ENCODE assay signal across 10 mouse cellular contexts in the genomic region with DNA sequence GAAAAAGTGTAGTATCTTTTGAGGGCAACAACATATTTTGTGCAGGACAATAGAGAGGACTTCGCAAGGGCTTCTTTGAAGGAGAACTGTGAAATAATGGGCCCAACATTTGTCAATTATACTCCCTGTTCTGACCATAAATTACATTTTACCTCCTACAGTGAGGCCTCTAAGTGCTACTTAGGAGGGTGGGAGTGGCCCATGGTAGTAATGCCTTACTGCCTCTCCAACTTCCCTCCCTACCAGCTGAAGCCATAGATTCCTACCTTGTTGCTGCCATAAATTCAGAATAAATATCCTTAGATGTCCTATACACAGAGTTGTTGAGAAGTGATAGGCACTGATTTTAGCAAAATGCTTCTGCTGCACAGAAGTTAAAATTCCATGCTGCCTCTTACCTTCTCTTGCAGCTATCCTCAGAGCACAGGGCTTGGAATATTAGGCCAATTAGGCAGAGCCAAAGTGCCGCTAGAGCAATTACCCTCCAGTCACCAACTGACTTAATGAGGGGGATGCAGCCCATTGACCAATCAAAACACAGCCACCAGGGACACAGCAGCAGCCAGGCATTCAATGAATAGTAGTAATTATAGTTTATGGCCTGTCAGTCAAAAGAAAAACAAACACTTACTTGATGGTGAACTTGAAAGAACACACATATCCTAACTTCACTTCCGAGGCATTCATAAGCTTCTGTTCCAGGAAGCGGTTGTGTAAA. TPM values are rescaled to one million over a fixed set of nuclear protein-coding genes. Genes with fewer than 3 reads are reported as not detected.
A peak's percentile ranks its signal among the peaks of the same experiment; 100 is the strongest.
DNase-seq lines count a peak whose midpoint lies in the region; ATAC-seq and TF ChIP-seq lines count a peak whose summit lies in the region.
"Had no signal": no experiment of that assay in that cellular context is flagged by ENCODE, and none has a peak within 500 bp of the region (broad histone marks: within the 10 kb centered on the region; RNA-seq: fewer than 3 reads in every experiment).

No protein-coding gene starts in this region.

- H3K4me1 ChIP-seq in hindbrain, embryonic 12.5 days = no peaks in the 10 kb centered on the region
- no peaks in the 10 kb centered on the region for H3K4me1 ChIP-seq in hindbrain, postnatal 0 days (ENCODE audit: insufficient read depth, low read length)
- H3K4me1 ChIP-seq: liver, embryonic 15.5 days had no signal

- H3K9ac ChIP-seq in hindbrain, embryonic 12.5 days = no peak overlapping the region
- H3K9ac ChIP-seq in hindbrain, postnatal 0 days (replicated peaks; ENCODE audit: low read length) = no peak overlapping the region
- H3K9ac ChIP-seq: hindbrain, embryonic 13.5 days; liver, embryonic 15.5 days had no signal

- no peak for TF ChIP-seq CTCF in hindbrain, postnatal 0 days (IDR thresholded peaks at IDR 0.05; ENCODE audit: low read depth)

- peak; percentile 88 for ATAC-seq in hindbrain, embryonic 12.5 days (ENCODE audit: low FRiP score)
- ATAC-seq in hindbrain, postnatal 0 days = no peak

- no peak for DNase-seq in hindbrain, postnatal 0 days (ENCODE audit: low spot score)
- peak; percentile 39 to 59 for DNase-seq in right cerebral cortex, postnatal 10 days (ENCODE audit: low spot score in 2 of 2)
- DNase-seq in right cerebral cortex, adult 18-20 months = no peak
- peak; percentile 6 for DNase-seq in kidney, postnatal 14 days
- peak; percentile 90 for DNase-seq in retina, postnatal 1 day
- no peak for DNase-seq in gastrocnemius, postnatal 4 days (ENCODE audit: low spot score in 2 of 2)
- no peak for DNase-seq in cerebellum, postnatal 14 days

- 62% methylated on average over 4 of the region's 4 CpGs for WGBS in hindbrain, embryonic 12.5 days
- WGBS in hindbrain, postnatal 0 days = 58% methylated on average over 4 of the region's 4 CpGs

- peaks cover 28% of the 10 kb centered on the region for H3K36me3 ChIP-seq in hindbrain, embryonic 12.5 days
- H3K36me3 ChIP-seq in hindbrain, postnatal 0 days (ENCODE audit: insufficient read depth, low read length) = peaks cover 6% of the 10 kb centered on the region; the same call in 1 of the 2 replicates
- H3K36me3 ChIP-seq: liver, embryonic 15.5 days had no signal

- H3K4me2 ChIP-seq in hindbrain, embryonic 12.5 days (replicated peaks) = no peak overlapping the region
- H3K4me2 ChIP-seq in hindbrain, postnatal 0 days (ENCODE audit: low read depth, low read length) = no peak overlapping the region
- H3K4me2 ChIP-seq: hindbrain, embryonic 13.5 days; liver, embryonic 15.5 days had no signal

- no peaks in the 10 kb centered on the region for H3K9me3 ChIP-seq in hindbrain, embryonic 12.5 days (replicated peaks)
- no peaks in the 10 kb centered on the region for H3K9me3 ChIP-seq in hindbrain, postnatal 0 days (ENCODE audit: low read length)
- H3K9me3 ChIP-seq: liver, embryonic 15.5 days had no signal

- no peaks in the 10 kb centered on the region for H3K27me3 ChIP-seq in hindbrain, embryonic 12.5 days
- H3K27me3 ChIP-seq in hindbrain, postnatal 0 days (ENCODE audit: insufficient read depth, low read length) = no peaks in the 10 kb centered on the region
- H3K27me3 ChIP-seq: hindbrain, embryonic 13.5 days; liver, embryonic 15.5 days had no signal

- H3K4me3 ChIP-seq in hindbrain, embryonic 12.5 days = no peak overlapping the region
- H3K4me3 ChIP-seq in hindbrain, postnatal 0 days (ENCODE audit: low read length) = no peak overlapping the region
- H3K4me3 ChIP-seq: hindbrain, embryonic 13.5 days; liver, embryonic 15.5 days had no signal

- no peak overlapping the region for H3K27ac ChIP-seq in hindbrain, embryonic 12.5 days
- H3K27ac ChIP-seq in hindbrain, postnatal 0 days = no peak overlapping the region
- H3K27ac ChIP-seq: hindbrain, embryonic 13.5 days; liver, embryonic 15.5 days had no signal

RNA-seq across cellular contexts. Expression of gene Ggact, which starts 29.4 kb away (rescaled TPM):
- polyA plus RNA-seq in hindbrain, embryonic 12.5 days (2016; fragmentation: Nextera tagmentation; extraction: Ambion mirVana) = 7.7 and 8.6 TPM in 2 replicates
- 18.4 and 36.5 TPM in 2 replicates for total RNA-seq in hindbrain, postnatal 0 days (2014; rRNA removed)
- 27.9 and 29.1 TPM in 2 replicates for polyA plus RNA-seq in hindbrain, postnatal 0 days (2015; fragmentation: Nextera tagmentation; extraction: Ambion mirVana)
- 1 to 10 TPM; 7.5 to 9.4 TPM for total RNA-seq in gastrocnemius, postnatal 4 days (2021)

RNA-seq across cellular contexts. Expression of gene Tmtc4, which starts 40.9 kb away (rescaled TPM):
- 49.4 and 51.3 TPM in 2 replicates for polyA plus RNA-seq in hindbrain, embryonic 12.5 days (2016; fragmentation: Nextera tagmentation; extraction: Ambion mirVana)
- total RNA-seq in hindbrain, postnatal 0 days (2014; rRNA removed) = 27.6 and 105 TPM in 2 replicates
- 30.4 and 31.1 TPM in 2 replicates for polyA plus RNA-seq in hindbrain, postnatal 0 days (2015; fragmentation: Nextera tagmentation; extraction: Ambion mirVana)
- 10 to 100 TPM; 17.1 to 17.8 TPM for total RNA-seq in gastrocnemius, postnatal 4 days (2021)

Comparison
In these comparisons a context has a peak if more than half of its experiments do, and no peak if none do; other contexts are left out.
1. DNase-seq: peak in right cerebral cortex, postnatal 10 days (2 of 2), kidney, postnatal 14 days (single experiment) and retina, postnatal 1 day (single experiment); none in hindbrain, postnatal 0 days (single experiment), right cerebral cortex, adult 18-20 months (single experiment), gastrocnemius, postnatal 4 days (0 of 2) and cerebellum, postnatal 14 days (0 of 2).